Mouse (Mus musculus) ES-E14 (cell line): ENCODE data around the gene Rpl9. TPM values are rescaled to one million over a fixed set of nuclear protein-coding genes. Genes with fewer than 3 reads are reported as not detected.

Experiments
- DNase-seq: peaks from one replicate; pipeline ENCODE4 v3.0.0-alpha.2; 2013; ENCODE audit warnings: low read depth, low spot score
- H3K27ac ChIP-seq: 2 replicates; pipeline ENCODE4 v1.5.1; 2012; ENCODE audit warnings: low read depth, mild to moderate bottlenecking, low read length, moderate library complexity, mixed read lengths; ENCODE audit not compliant: poor library complexity, insufficient read depth, severe bottlenecking
- H3K36me3 ChIP-seq: 2 replicates; pipeline ENCODE4 v1.6.1; 2012; ENCODE audit warnings: mild to moderate bottlenecking, low read length, moderate library complexity, mixed read lengths; ENCODE audit not compliant: control insufficient read depth, poor library complexity, insufficient read depth, severe bottlenecking
- H3K4me1 ChIP-seq, 2 experiments: fragments of 150-350 bp in 1 of 2; sonication (generic) in 1 of 2; 2 replicates each; pipeline ENCODE4 v1.6.1; 2012; ENCODE audit warnings: low read length in 2 of 2, mild to moderate bottlenecking in 1 of 2, mixed read lengths in 1 of 2; ENCODE audit not compliant: control insufficient read depth in 2 of 2, insufficient read depth in 2 of 2, poor library complexity in 1 of 2
- H3K4me3 ChIP-seq, 2 experiments: fragments of 150-350 bp in 1 of 2; sonication (generic) in 1 of 2; 2 replicates each; pipeline ENCODE4 v1.5.1; 2012; ENCODE audit warnings: low read length in 2 of 2, low read depth in 1 of 2, mild to moderate bottlenecking in 1 of 2, mixed read lengths in 1 of 2; ENCODE audit not compliant: insufficient read depth in 1 of 2, poor library complexity in 1 of 2, severe bottlenecking in 1 of 2
- H3K9ac ChIP-seq: 2 replicates; pipeline ENCODE4 v1.6.1; 2012; ENCODE audit warnings: low read depth, mild to moderate bottlenecking, low read length, mixed read lengths; ENCODE audit not compliant: poor library complexity, insufficient read depth, severe bottlenecking
- H3K9me3 ChIP-seq: fragments of 150-350 bp; sonication (generic); 2 replicates; pipeline ENCODE4 v1.6.1; 2012; ENCODE audit warnings: low read depth, mild to moderate bottlenecking, low read length; ENCODE audit not compliant: control insufficient read depth, insufficient read depth
- CHD2 ChIP-seq: IDR thresholded peaks from 2 replicates; pipeline ENCODE4 v1.6.1; 2014; ENCODE audit warnings: mild to moderate bottlenecking, low read depth, low read length, inconsistent platforms
- HCFC1 ChIP-seq: IDR thresholded peaks from 2 replicates; pipeline ENCODE4 v1.6.1; 2012; ENCODE audit warnings: low read length, inconsistent platforms, borderline replicate concordance; ENCODE audit not compliant: insufficient read depth
- MAFK ChIP-seq: IDR thresholded peaks from 2 replicates; pipeline ENCODE4 v1.6.1; 2014; ENCODE audit warnings: mild to moderate bottlenecking, low read depth, low read length, inconsistent platforms; ENCODE audit not compliant: insufficient read depth
- ZC3H11A ChIP-seq: IDR thresholded peaks from 2 replicates; pipeline ENCODE4 v1.6.1; 2012; ENCODE audit warnings: low read depth, mild to moderate bottlenecking, inconsistent platforms, low read length, borderline replicate concordance
- ZNF384 ChIP-seq: IDR thresholded peaks from 2 replicates; pipeline ENCODE4 v1.6.1; 2012; ENCODE audit warnings: low read depth, low read length, inconsistent platforms
- in situ Hi-C, 2 experiments: fragments of 600-800 bp; cut with MboI; formaldehyde crosslinking; loops; one replicate each; pipeline ENCODE4 v1.15.1; 2025; ENCODE audit warnings: low sequenced_read_pairs in 2 of 2, inconsistent platforms in 1 of 2; ENCODE audit not compliant: unreplicated experiment in 2 of 2
- total RNA-seq: library from RNA; depleted of rRNA; stranded (reverse); fragments of 300-350 nt; gene quantifications from 2 replicates; pipeline ENCODE4 v1.2.3, GENCODE M21; 2012; rRNA removed

The Rpl9 gene
- total RNA-seq = 1,957 and 1,967 TPM in 2 replicates

DNA sequence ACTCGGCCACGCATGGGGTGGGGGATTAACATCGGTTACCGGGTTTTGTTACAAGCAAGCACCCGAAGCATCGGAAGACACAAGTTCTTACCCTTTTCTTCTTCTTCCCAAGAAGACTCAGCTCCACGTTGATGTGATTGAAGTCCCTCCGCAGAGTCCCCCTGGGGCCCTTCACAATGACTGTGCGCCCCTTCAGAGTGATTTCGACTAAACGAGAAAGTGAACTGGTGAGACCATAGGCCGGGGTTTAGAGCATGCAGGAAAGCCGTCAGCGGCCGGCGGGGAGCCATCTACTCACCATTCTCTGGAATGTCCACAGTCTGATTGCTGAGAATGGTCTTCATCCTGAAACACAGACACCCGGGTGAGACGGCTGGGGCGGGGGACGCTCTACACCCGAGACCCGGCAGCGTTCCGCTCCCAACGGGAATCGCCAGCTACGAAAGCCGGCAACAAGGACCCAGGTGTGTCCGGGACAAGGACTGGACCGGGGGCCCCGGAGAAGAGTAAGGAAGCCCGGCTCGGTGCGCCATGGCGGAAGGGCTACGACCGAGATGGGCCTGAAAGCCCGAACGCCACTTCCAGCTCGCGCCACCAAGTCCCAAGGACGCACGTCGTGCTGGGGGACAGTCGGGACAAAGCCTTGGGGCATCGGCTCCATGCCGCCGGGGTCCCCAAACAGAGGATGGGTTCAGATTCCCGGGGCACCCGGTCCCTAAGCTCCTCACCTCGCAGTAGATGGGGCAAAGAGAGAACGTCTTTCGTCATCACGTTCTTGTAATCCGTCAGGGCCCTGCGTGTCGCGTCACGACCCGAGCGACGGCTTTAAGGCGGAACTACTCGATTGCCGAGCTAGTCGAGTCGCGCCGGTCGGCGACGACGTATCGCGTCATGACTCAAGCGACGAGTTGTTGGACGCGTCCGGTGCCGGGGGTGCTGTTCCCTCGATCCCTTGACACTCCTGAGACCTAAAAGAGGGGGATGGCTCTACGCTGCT is at the start of gene Rpl9, which contains the start of gene Lias:
Gene Rpl9 (minus strand): TSS at position 797 of the 997 bp plus-strand sequence.
Gene Lias (plus strand): TSS at position 850 of the 997 bp plus-strand sequence.
- peak within 1 kb of the TSS; percentile 99 for H3K9ac ChIP-seq
- in situ Hi-C loops = no loop called here
- peaks cover 36% of the 10 kb centered on the region for H3K36me3 ChIP-seq
- H3K27ac ChIP-seq = peak within 1 kb of the TSS; percentile 93
- TF ChIP-seq ZC3H11A (peak; percentile 70; the same call in 1 of the 2 replicates), ZNF384 (no peak), HCFC1 (peak; percentile 93), CHD2 (peak; percentile 53; the same call in 1 of the 2 replicates), MAFK (no peak)
- DNase-seq = peak; percentile 95
- no peaks in the 10 kb centered on the region for H3K9me3 ChIP-seq
- H3K4me3 ChIP-seq = peak within 1 kb of the TSS; percentile 89 to 96
- no peaks in the 10 kb centered on the region for H3K4me1 ChIP-seq

DNA sequence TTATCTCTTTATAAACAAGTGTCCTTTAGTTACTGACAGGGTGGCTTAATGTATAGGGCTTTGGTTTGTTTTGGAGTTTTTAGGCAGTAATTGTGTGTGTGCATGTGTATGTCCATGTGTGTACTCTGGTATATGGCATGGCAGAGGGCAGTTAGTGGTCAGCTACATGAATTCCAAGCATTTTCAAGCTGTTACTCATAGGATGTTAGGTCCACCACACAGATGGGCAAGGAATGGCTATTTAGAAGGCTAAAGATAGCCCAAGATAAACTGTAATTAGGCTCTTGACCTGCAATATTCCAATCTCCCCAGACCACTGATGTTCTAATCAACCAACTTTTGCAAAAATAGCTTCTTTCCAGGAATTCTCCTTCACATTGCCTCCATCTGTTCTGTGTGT is 46.8 kb upstream of the Rpl9 start:
- no peak overlapping the region for H3K27ac ChIP-seq
- no peak for TF ChIP-seq MAFK
- no peak for TF ChIP-seq ZC3H11A
- no peak for TF ChIP-seq CHD2
- TF ChIP-seq HCFC1 = no peak
- TF ChIP-seq ZNF384 = no peak
- in situ Hi-C loops = no loop called here
- no peaks in the 10 kb centered on the region for H3K9me3 ChIP-seq
- no peak overlapping the region for H3K9ac ChIP-seq
- H3K4me3 ChIP-seq = no peak overlapping the region
- H3K36me3 ChIP-seq = no peaks in the 10 kb centered on the region
- DNase-seq = no peak
- H3K4me1 ChIP-seq = peaks cover 0 to 10% of the 10 kb centered on the region in 2 experiments; a peak in 2 of 4 replicates

DNA sequence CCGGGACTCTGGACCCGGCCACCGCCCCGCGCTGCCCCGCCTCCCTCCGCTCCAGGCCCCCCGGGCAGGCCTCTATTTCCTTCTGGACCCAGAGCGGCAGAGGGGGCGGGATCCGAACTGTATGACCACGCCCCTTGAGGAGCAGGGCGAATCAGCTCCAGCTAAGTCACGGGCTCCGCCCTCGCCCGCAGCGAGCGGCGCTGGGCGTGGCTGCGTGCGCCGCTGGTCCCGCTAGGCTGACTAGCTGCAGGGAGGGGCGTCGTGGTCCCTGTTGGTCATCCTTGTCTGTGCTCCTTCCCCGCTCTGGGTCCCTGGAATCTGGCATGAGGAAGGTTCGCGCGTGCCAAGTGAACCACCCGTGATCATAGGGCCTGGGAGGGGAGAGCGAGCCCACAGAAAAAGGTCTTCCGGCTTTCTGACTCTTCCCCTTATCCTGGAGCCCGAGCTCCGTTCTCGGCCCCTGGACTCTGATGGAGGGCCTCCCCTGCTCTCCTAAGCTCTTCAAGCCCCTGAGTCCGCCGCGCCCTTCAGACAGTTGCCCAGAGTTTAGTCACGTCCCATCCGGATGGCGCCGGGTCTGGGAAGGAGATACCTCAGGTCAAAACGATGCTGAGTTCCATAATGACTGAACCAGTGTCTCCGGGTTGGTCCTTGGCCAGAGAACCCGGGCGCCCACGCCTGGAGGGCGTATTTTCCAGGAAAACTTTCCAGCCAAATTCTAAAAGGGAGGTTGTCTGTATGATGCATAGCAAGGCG is 44.7 kb upstream of the Rpl9 start, which contains the start of gene Ugdh:
Gene Ugdh (minus strand): TSS at position 144 of the 756 bp plus-strand sequence.
- peaks cover 0 to 5% of the 10 kb centered on the region in 2 experiments; a peak in 2 of 4 replicates for H3K4me1 ChIP-seq
- H3K4me3 ChIP-seq = peak within 1 kb of the TSS; percentile 73 to 81
- H3K27ac ChIP-seq = no peak within 1 kb of the TSS
- no peak for TF ChIP-seq HCFC1
- TF ChIP-seq ZNF384 = no peak
- no peak for TF ChIP-seq CHD2
- no peak for TF ChIP-seq MAFK
- no peak for TF ChIP-seq ZC3H11A
- H3K9me3 ChIP-seq = no peaks in the 10 kb centered on the region
- H3K9ac ChIP-seq = peak within 1 kb of the TSS; percentile 69
- DNase-seq = peak; percentile 98
- in situ Hi-C loops = no loop called here
- no peaks in the 10 kb centered on the region for H3K36me3 ChIP-seq

DNA sequence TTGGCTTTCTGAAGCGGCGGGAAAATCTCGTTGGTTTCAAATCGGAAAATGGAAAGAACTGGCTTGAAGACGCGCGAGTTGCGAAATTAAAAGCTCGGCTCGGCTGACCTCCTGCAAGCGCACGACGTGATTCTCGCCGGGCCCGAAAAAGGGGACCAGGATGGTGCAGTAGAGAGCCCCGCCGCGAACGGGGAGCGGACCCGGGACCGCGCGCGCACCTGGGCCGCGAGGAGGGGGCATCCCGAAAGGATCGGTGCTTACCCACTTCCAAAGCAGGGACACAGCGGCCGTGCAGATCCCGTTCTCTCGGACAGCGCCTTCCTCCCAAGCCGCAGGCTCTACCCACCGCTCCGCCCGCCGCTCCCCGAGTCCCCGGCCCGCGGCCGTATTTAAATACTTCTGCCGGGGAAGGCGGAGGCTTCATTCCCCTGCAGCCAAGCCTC is 44.1 kb upstream of the Rpl9 start:
- H3K9me3 ChIP-seq = no peaks in the 10 kb centered on the region
- H3K4me1 ChIP-seq = peaks cover 0 to 3% of the 10 kb centered on the region in 2 experiments; a peak in 1 of 4 replicates
- H3K9ac ChIP-seq = peak overlapping the region; percentile 69
- DNase-seq = no peak
- TF ChIP-seq CHD2 (no peak), HCFC1 (no peak), MAFK (no peak), ZNF384 (no peak), ZC3H11A (no peak)
- in situ Hi-C loops = no loop called here
- no peaks in the 10 kb centered on the region for H3K36me3 ChIP-seq
- no peak overlapping the region for H3K27ac ChIP-seq
- H3K4me3 ChIP-seq = peak overlapping the region; percentile 73 to 81
